In genomic region chr3:116860333-116861222, GRCm38 (mm10) we compare ENCODE assay signal across 8 mouse cellular contexts. TPM values are rescaled to one million over a fixed set of nuclear protein-coding genes. Genes with fewer than 3 reads are reported as not detected.
DNase-seq lines count a peak whose midpoint lies in the region; ATAC-seq and TF ChIP-seq lines count a peak whose summit lies in the region.

No protein-coding gene starts in this region.

- intact Hi-C loops in left cerebral cortex, postnatal 4 days (cut with DNase I): no loop called here
- intact Hi-C loops in gastrocnemius, postnatal 14 days (cut with DNase I; ENCODE audit: low total_unique reads): no loop called here

- peaks cover 8% of the 10 kb centered on the region; the same call in 1 of the 2 replicates for H3K79me2 ChIP-seq in liver, adult 2 months (ENCODE audit: control insufficient read depth, insufficient read depth, low read length)

- H3K9me3 ChIP-seq in forebrain, embryonic 12.5 days: no peaks in the 10 kb centered on the region

- H3K36me3 ChIP-seq in forebrain, embryonic 12.5 days (replicated peaks): no peaks in the 10 kb centered on the region
- H3K36me3 ChIP-seq in liver, adult 2 months (ENCODE audit: control insufficient read depth, insufficient read depth, low read length): no peaks in the 10 kb centered on the region

- no peaks in the 10 kb centered on the region for H3K4me1 ChIP-seq in forebrain, embryonic 12.5 days
- peaks cover 12% of the 10 kb centered on the region for H3K4me1 ChIP-seq in liver, adult 2 months (ENCODE audit: control insufficient read depth, insufficient read depth, low read length)

- no peak for TF ChIP-seq CTCF in liver, adult 2 months (IDR thresholded peaks at IDR 0.05; ENCODE audit: low read depth, low read length)

- 75% methylated on average over 19 of the region's 19 CpGs for WGBS in forebrain, embryonic 12.5 days
- WGBS in liver, adult 2 months: 19% methylated on average over 19 of the region's 19 CpGs

- H3K9ac ChIP-seq in forebrain, embryonic 12.5 days: no peak overlapping the region
- no peak overlapping the region for H3K9ac ChIP-seq in liver, adult 2 months (ENCODE audit: low read depth, low read length)

- no peaks in the 10 kb centered on the region for H3K27me3 ChIP-seq in forebrain, embryonic 12.5 days
- no peaks in the 10 kb centered on the region for H3K27me3 ChIP-seq in liver, adult 2 months (ENCODE audit: control insufficient read depth, insufficient read depth, low read length)

- TF ChIP-seq POLR2A in liver, adult 2 months (IDR thresholded peaks at IDR 0.05; ENCODE audit: extremely low read depth, insufficient read depth, low read length): no peak

- H3K4me3 ChIP-seq in forebrain, embryonic 12.5 days (replicated peaks): peak overlapping the region; percentile 55
- H3K4me3 ChIP-seq in liver, adult 2 months (ENCODE audit: insufficient read depth, low read depth, low read length): peak overlapping the region; percentile 70; the same call in 1 of the 2 replicates

- peak; percentile 33 for DNase-seq in urinary bladder, postnatal 14 days (ENCODE audit: low spot score)
- DNase-seq in urinary bladder, adult 2 months (ENCODE audit: low spot score): no peak
- peak; percentile 76 for DNase-seq in liver, adult 2 months (ENCODE audit: extremely low read depth, low read depth, low spot score)
- DNase-seq in yolk sac, embryonic 10.5 days (ENCODE audit: low spot score): peak; percentile 73
- no peak for DNase-seq in gastrocnemius, postnatal 10 days
- no peak for DNase-seq in left cerebral cortex, postnatal 4 days
- no peak for DNase-seq in gastrocnemius, postnatal 14 days

- H3K4me2 ChIP-seq in forebrain, embryonic 12.5 days: peak overlapping the region; percentile 84

- no peak for ATAC-seq in forebrain, embryonic 12.5 days (ENCODE audit: low FRiP score)

- H3K27ac ChIP-seq in forebrain, embryonic 12.5 days: no peak overlapping the region
- H3K27ac ChIP-seq in liver, adult 2 months (replicated peaks; ENCODE audit: insufficient read depth, low read depth, low read length): peak overlapping the region; percentile 34; the same call in 1 of the 2 replicates

RNA-seq across cellular contexts. Expression of gene Frrs1, which starts 1.3 kb away (rescaled TPM):
- 14.6 and 15.3 TPM in 2 replicates for polyA plus RNA-seq in urinary bladder, adult 2 months (2012; rRNA removed)
- 6.3 and 6.5 TPM in 2 replicates for polyA plus RNA-seq in forebrain, embryonic 12.5 days (2016; fragmentation: Nextera tagmentation; extraction: Ambion mirVana)
- total RNA-seq in liver, adult 2 months (2014; rRNA removed): 14.4 and 22.4 TPM in 2 replicates
- polyA plus RNA-seq in liver, adult 2 months (2012; rRNA removed): 21.6 and 39.7 TPM in 2 replicates
- total RNA-seq in gastrocnemius, postnatal 10 days (2021): 1 to 10 TPM; 1.9 to 2.8 TPM
- total RNA-seq in left cerebral cortex, postnatal 4 days (2021): 1 to 10 TPM; 1.2 to 3.0 TPM
- total RNA-seq in gastrocnemius, postnatal 14 days (2021): 1 to 10 TPM; 2.1 to 2.3 TPM

RNA-seq across cellular contexts. Expression of gene Agl, which starts 52.6 kb away (rescaled TPM):
- polyA plus RNA-seq in urinary bladder, adult 2 months (2012; rRNA removed): 17.3 and 27.2 TPM in 2 replicates
- polyA plus RNA-seq in forebrain, embryonic 12.5 days (2016; fragmentation: Nextera tagmentation; extraction: Ambion mirVana): 15.9 and 16.3 TPM in 2 replicates
- 33.7 and 38.5 TPM in 2 replicates for total RNA-seq in liver, adult 2 months (2014; rRNA removed)
- polyA plus RNA-seq in liver, adult 2 months (2012; rRNA removed): 12.0 and 12.1 TPM in 2 replicates
- total RNA-seq in gastrocnemius, postnatal 10 days (2021): 100 to 1,000 TPM; 369 to 472 TPM
- 10 to 100 TPM; 30.8 to 31.0 TPM for total RNA-seq in left cerebral cortex, postnatal 4 days (2021)
- total RNA-seq in gastrocnemius, postnatal 14 days (2021): 100 to 1,000 TPM; 546 to 661 TPM

Comparison
In these comparisons a context has a peak if more than half of its experiments do, and no peak if none do; other contexts are left out.
1. DNase-seq: peak in urinary bladder, postnatal 14 days (single experiment), liver, adult 2 months (single experiment) and yolk sac, embryonic 10.5 days (single experiment); none in urinary bladder, adult 2 months (single experiment), gastrocnemius, postnatal 10 days (single experiment), left cerebral cortex, postnatal 4 days (single experiment) and gastrocnemius, postnatal 14 days (single experiment).